Mouse (Mus musculus) megakaryocyte, embryonic 14.5 days (primary cell): ENCODE data around the gene Slc35b3.

Experiments
- FLI1 ChIP-seq: IDR thresholded peaks from 2 replicates; pipeline ENCODE4 v1.6.1; 2012; ENCODE audit warnings: low read length, inconsistent platforms, mixed read lengths
- GATA1 ChIP-seq: IDR thresholded peaks from 3 replicates; pipeline ENCODE4 v1.6.1; 2012; ENCODE audit warnings: mixed read lengths, low read length, inconsistent platforms, borderline replicate concordance

- no peak for TF ChIP-seq GATA1
- TF ChIP-seq FLI1, result no peak
Measured at GRCm38 (mm10) chr13:38922676-38923075, 38.0 kb downstream of the Slc35b3 start.
